Mouse (Mus musculus): ENCODE results near the gene Scin. TPM values are rescaled to one million over a fixed set of nuclear protein-coding genes. Genes with fewer than 3 reads are reported as not detected.
A peak's percentile ranks its signal among the peaks of the same experiment; 100 is the strongest.

Gene Scin
- polyA plus RNA-seq, 1 experiment: 0.06 TPM

GRCm38 (mm10) chr12:40090017-40090416, 44.0 kb downstream of the Scin start:
- H3K4me3 ChIP-seq (ENCODE audit: insufficient read depth, low read length): no peak overlapping the region
- no peak overlapping the region for H3K27ac ChIP-seq (ENCODE audit: insufficient read depth, low read length)
- TF ChIP-seq CTCF (IDR thresholded peaks at IDR 0.05; ENCODE audit: extremely low read depth, insufficient read depth, low read length): no peak
- TF ChIP-seq POLR2A (IDR thresholded peaks at IDR 0.05; ENCODE audit: extremely low read depth, insufficient read depth, low read length): no peak
- H3K4me1 ChIP-seq (ENCODE audit: control insufficient read depth, insufficient read depth, low read length): no peaks in the 10 kb centered on the region

- no peaks in the 10 kb centered on the region for H3K4me1 ChIP-seq (ENCODE audit: control insufficient read depth, insufficient read depth, low read length)
- H3K4me3 ChIP-seq (ENCODE audit: insufficient read depth, low read length): no peak overlapping the region
- TF ChIP-seq CTCF (IDR thresholded peaks at IDR 0.05; ENCODE audit: extremely low read depth, insufficient read depth, low read length): no peak
- TF ChIP-seq POLR2A (IDR thresholded peaks at IDR 0.05; ENCODE audit: extremely low read depth, insufficient read depth, low read length): no peak
- H3K27ac ChIP-seq (ENCODE audit: insufficient read depth, low read length): no peak overlapping the region
These were observed 48.2 kb downstream of the Scin start for GRCm38 (mm10) chr12:40085731-40086322.

GRCm38 (mm10) chr12:40082453-40083238, 51.4 kb downstream of the Scin start:
- TF ChIP-seq POLR2A (IDR thresholded peaks at IDR 0.05; ENCODE audit: extremely low read depth, insufficient read depth, low read length): no peak
- TF ChIP-seq CTCF (IDR thresholded peaks at IDR 0.05; ENCODE audit: extremely low read depth, insufficient read depth, low read length): no peak
- no peaks in the 10 kb centered on the region for H3K4me1 ChIP-seq (ENCODE audit: control insufficient read depth, insufficient read depth, low read length)
- H3K27ac ChIP-seq (ENCODE audit: insufficient read depth, low read length): no peak overlapping the region
- H3K4me3 ChIP-seq (ENCODE audit: insufficient read depth, low read length): no peak overlapping the region

- H3K27ac ChIP-seq (ENCODE audit: insufficient read depth, low read length): no peak overlapping the region
- H3K4me1 ChIP-seq (ENCODE audit: control insufficient read depth, insufficient read depth, low read length): no peaks in the 10 kb centered on the region
- H3K4me3 ChIP-seq (ENCODE audit: insufficient read depth, low read length): no peak overlapping the region
- TF ChIP-seq POLR2A (IDR thresholded peaks at IDR 0.05; ENCODE audit: extremely low read depth, insufficient read depth, low read length) (no peak), CTCF (IDR thresholded peaks at IDR 0.05; ENCODE audit: extremely low read depth, insufficient read depth, low read length) (no peak)
These were observed 52.0 kb downstream of the Scin start for GRCm38 (mm10) chr12:40082048-40082447.

DNA sequence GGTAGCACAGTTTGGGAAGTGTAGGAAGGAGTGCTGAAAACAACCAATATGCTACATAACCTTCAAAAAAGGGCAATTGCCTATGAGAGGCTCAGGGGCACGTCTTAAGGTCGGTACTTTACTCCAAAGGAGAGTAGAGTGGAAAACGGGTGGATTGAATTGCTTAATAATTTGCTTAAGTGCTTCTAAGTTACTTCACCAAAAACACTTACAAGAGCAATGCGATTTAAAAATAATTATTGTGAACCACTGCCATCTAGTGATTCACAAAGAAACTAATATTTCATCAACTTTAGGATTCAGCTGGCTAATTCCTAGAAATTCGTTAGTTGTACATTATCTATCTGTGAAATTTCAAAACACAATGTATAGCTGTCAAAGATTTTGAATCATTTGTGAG, 60.4 kb downstream of the Scin start:
- Histone ChIP-seq H3K4me1 (ENCODE audit: control insufficient read depth, insufficient read depth, low read length) (no peaks in the 10 kb centered on the region), H3K4me3 (ENCODE audit: insufficient read depth, low read length) (no peak overlapping the region), H3K27ac (ENCODE audit: insufficient read depth, low read length) (no peak overlapping the region)
- no peak for TF ChIP-seq POLR2A (IDR thresholded peaks at IDR 0.05; ENCODE audit: extremely low read depth, insufficient read depth, low read length)
- TF ChIP-seq CTCF (IDR thresholded peaks at IDR 0.05; ENCODE audit: extremely low read depth, insufficient read depth, low read length): no peak

- no peak for TF ChIP-seq CTCF (IDR thresholded peaks at IDR 0.05; ENCODE audit: extremely low read depth, insufficient read depth, low read length)
- TF ChIP-seq POLR2A (IDR thresholded peaks at IDR 0.05; ENCODE audit: extremely low read depth, insufficient read depth, low read length): no peak
- Histone ChIP-seq H3K4me3 (ENCODE audit: insufficient read depth, low read length) (no peak overlapping the region), H3K4me1 (ENCODE audit: control insufficient read depth, insufficient read depth, low read length) (peaks cover 2% of the 10 kb centered on the region; the same call in 1 of the 2 replicates), H3K27ac (ENCODE audit: insufficient read depth, low read length) (no peak overlapping the region)
These were observed 87.0 kb downstream of the Scin start for GRCm38 (mm10) chr12:40047024-40047423.

GRCm38 (mm10) chr12:40043816-40044585, 90.0 kb downstream of the Scin start:
- H3K4me1 ChIP-seq (ENCODE audit: control insufficient read depth, insufficient read depth, low read length): peaks cover 2% of the 10 kb centered on the region; the same call in 1 of the 2 replicates
- no peak for TF ChIP-seq CTCF (IDR thresholded peaks at IDR 0.05; ENCODE audit: extremely low read depth, insufficient read depth, low read length)
- no peak for TF ChIP-seq POLR2A (IDR thresholded peaks at IDR 0.05; ENCODE audit: extremely low read depth, insufficient read depth, low read length)
- H3K4me3 ChIP-seq (ENCODE audit: insufficient read depth, low read length): no peak overlapping the region
- H3K27ac ChIP-seq (ENCODE audit: insufficient read depth, low read length): no peak overlapping the region

DNA sequence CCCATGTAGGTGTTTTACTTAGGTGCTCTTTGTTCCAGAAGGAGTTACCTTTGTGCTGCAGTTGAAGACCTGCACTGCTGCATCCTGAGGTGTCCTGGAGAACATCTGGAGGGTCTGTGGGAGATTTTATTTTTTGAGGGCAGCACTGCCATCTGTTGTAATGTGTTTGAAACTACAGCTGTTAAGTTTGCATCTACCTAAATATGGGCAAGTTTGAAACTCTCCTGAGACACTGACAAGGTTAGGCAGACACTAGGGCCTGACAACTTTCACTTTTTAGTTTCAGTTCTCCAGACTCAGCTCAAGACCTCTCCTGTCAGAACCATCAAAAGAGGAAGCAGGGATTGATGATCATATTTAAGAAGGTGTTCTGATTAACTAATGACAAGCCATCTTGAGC, 94.0 kb downstream of the Scin start:
- H3K27ac ChIP-seq (ENCODE audit: insufficient read depth, low read length): no peak overlapping the region
- H3K4me1 ChIP-seq (ENCODE audit: control insufficient read depth, insufficient read depth, low read length): no peaks in the 10 kb centered on the region; the same call in 1 of the 2 replicates
- H3K4me3 ChIP-seq (ENCODE audit: insufficient read depth, low read length): no peak overlapping the region
- no peak for TF ChIP-seq POLR2A (IDR thresholded peaks at IDR 0.05; ENCODE audit: extremely low read depth, insufficient read depth, low read length)
- TF ChIP-seq CTCF (IDR thresholded peaks at IDR 0.05; ENCODE audit: extremely low read depth, insufficient read depth, low read length): peak; percentile 48; the same call in 1 of the 2 replicates

GRCm38 (mm10) chr12:40037876-40038463, 96.1 kb downstream of the Scin start, which contains the start of gene Arl4a:
TSS of gene Arl4a (minus strand) at chr12:40038025.
- H3K4me1 ChIP-seq (ENCODE audit: control insufficient read depth, insufficient read depth, low read length): no peaks in the 10 kb centered on the region; the same call in 1 of the 2 replicates
- H3K27ac ChIP-seq (ENCODE audit: insufficient read depth, low read length): peak within 1 kb of the TSS; percentile 97
- TF ChIP-seq CTCF (IDR thresholded peaks at IDR 0.05; ENCODE audit: extremely low read depth, insufficient read depth, low read length) (no peak), POLR2A (IDR thresholded peaks at IDR 0.05; ENCODE audit: extremely low read depth, insufficient read depth, low read length) (no peak)
- H3K4me3 ChIP-seq (ENCODE audit: insufficient read depth, low read length): peak within 1 kb of the TSS; percentile 82

Data from cortical plate, adult 2 months (tissue).